Mouse (Mus musculus) cortical plate, adult 2 months (tissue): Measurements from ENCODE around the gene Mrps9.

Source experiments
- CTCF ChIP-seq: fragments of 200-500 bp; IDR thresholded peaks from 2 replicates; pipeline ENCODE4 v1.5.1; 2011; ENCODE audit warnings: mild to moderate bottlenecking, control low read depth, low read length; ENCODE audit not compliant: insufficient read depth; ENCODE audit errors: extremely low read depth
- POLR2A ChIP-seq: fragments of 200-500 bp; IDR thresholded peaks from 2 replicates; pipeline ENCODE4 v1.6.1; 2011; ENCODE audit warnings: mild to moderate bottlenecking, low read length, control low read depth; ENCODE audit not compliant: insufficient read depth; ENCODE audit errors: extremely low read depth

DNA sequence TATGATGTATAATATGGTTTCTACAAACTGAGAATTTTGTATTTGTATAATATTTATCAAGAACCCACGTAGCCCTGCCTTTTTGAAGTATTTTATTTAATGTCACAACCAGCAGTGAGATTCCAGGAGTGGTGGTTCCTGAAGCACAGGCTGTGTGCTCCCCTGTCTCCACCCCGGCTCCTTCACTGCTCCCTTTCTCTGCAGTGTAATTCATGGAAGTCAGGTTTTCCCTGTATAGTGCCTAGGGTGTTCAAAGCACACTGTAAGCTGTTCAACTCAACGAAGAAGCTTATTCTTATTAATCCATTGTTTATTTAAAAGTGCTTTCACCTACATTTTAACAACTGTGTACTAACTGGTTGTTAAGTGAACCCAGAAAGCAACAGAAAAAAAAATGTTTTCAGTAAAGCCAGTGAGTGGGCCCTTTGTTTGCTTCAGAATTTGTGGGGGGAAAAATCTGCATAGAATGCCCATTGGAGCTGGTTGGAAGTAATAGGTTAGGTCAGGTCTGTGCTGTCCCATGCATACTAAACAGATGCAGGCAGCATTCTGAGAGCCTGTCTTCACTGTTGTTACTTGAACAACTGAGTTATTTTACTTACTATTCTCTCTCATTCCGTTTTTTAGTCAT lies 25.5 kb downstream of the Mrps9 start:
- no peak for TF ChIP-seq POLR2A
- no peak for TF ChIP-seq CTCF
